Mouse (Mus musculus): ENCODE data around the gene Gm16181. TPM values are rescaled to one million over a fixed set of nuclear protein-coding genes. Genes with fewer than 3 reads are reported as not detected.

Gene Gm16181
- polyA plus RNA-seq, 1 experiment from 2014 or later, result 0.60 TPM

GRCm38 (mm10) chr17:35236390-35236746, 15.7 kb downstream of the Gm16181 start:
- peak overlapping the region; percentile 88 for H3K4me2 ChIP-seq (replicated peaks)
- ATAC-seq (ENCODE audit: low FRiP score, low read depth), result peak; percentile 58
- H3K4me3 ChIP-seq, result peak overlapping the region; percentile 63
- no peaks in the 10 kb centered on the region for H3K27me3 ChIP-seq
- H3K9ac ChIP-seq, result peak overlapping the region; percentile 92
- 1% methylated on average over 18 of the region's 18 CpGs for WGBS
- peak overlapping the region; percentile 95; the same call in 1 of the 2 replicates for H3K27ac ChIP-seq
- no peaks in the 10 kb centered on the region for H3K9me3 ChIP-seq
- peaks cover 13% of the 10 kb centered on the region for H3K36me3 ChIP-seq
- H3K4me1 ChIP-seq, result peaks cover 48% of the 10 kb centered on the region

- Histone ChIP-seq H3K27ac (no peak overlapping the region), H3K4me2 (replicated peaks) (no peak overlapping the region), H3K27me3 (no peaks in the 10 kb centered on the region), H3K9ac (no peak overlapping the region), H3K4me1 (peaks cover 43% of the 10 kb centered on the region), H3K36me3 (peaks cover 12% of the 10 kb centered on the region), H3K4me3 (no peak overlapping the region), H3K9me3 (no peaks in the 10 kb centered on the region)
- no peak for ATAC-seq (ENCODE audit: low FRiP score, low read depth)
- 81% methylated on average over 9 of the region's 9 CpGs for whole genome bisulfite sequencing
These were observed 16.4 kb downstream of the Gm16181 start for GRCm38 (mm10) chr17:35236996-35237395.

- H3K27me3 ChIP-seq, result no peaks in the 10 kb centered on the region
- peaks cover 38% of the 10 kb centered on the region for H3K4me1 ChIP-seq
- H3K36me3 ChIP-seq, result peaks cover 11% of the 10 kb centered on the region
- no peak for ATAC-seq (ENCODE audit: low FRiP score, low read depth)
- 85% methylated on average over 12 of the region's 12 CpGs for WGBS
- no peak overlapping the region for H3K4me3 ChIP-seq
- no peaks in the 10 kb centered on the region for H3K9me3 ChIP-seq
- H3K4me2 ChIP-seq (replicated peaks), result no peak overlapping the region
- no peak overlapping the region for H3K27ac ChIP-seq
- H3K9ac ChIP-seq, result no peak overlapping the region
These were observed 16.9 kb downstream of the Gm16181 start for GRCm38 (mm10) chr17:35237504-35237903.

GRCm38 (mm10) chr17:35239700-35240099, 19.1 kb downstream of the Gm16181 start:
- Histone ChIP-seq H3K9ac (no peak overlapping the region), H3K4me3 (no peak overlapping the region), H3K9me3 (no peaks in the 10 kb centered on the region), H3K4me2 (replicated peaks) (no peak overlapping the region), H3K4me1 (peaks cover 31% of the 10 kb centered on the region), H3K27me3 (no peaks in the 10 kb centered on the region), H3K27ac (no peak overlapping the region), H3K36me3 (peaks cover 17% of the 10 kb centered on the region)
- no peak for ATAC-seq (ENCODE audit: low FRiP score, low read depth)
- 83% methylated on average over 5 of the region's 5 CpGs for WGBS

- H3K36me3 ChIP-seq, result peaks cover 26% of the 10 kb centered on the region
- no peak for ATAC-seq (ENCODE audit: low FRiP score, low read depth)
- H3K27me3 ChIP-seq, result no peaks in the 10 kb centered on the region
- H3K27ac ChIP-seq, result peak overlapping the region; percentile 53
- H3K4me1 ChIP-seq, result peaks cover 39% of the 10 kb centered on the region
- H3K9me3 ChIP-seq, result no peaks in the 10 kb centered on the region
- 26% methylated on average over 12 of the region's 12 CpGs for WGBS
- peak overlapping the region; percentile 95 for H3K4me2 ChIP-seq (replicated peaks)
- peak overlapping the region; percentile 100 for H3K9ac ChIP-seq
- H3K4me3 ChIP-seq, result peak overlapping the region; percentile 99
These were observed 20.0 kb downstream of the Gm16181 start for GRCm38 (mm10) chr17:35240384-35241304.

- Histone ChIP-seq H3K4me3 (peak within 1 kb of the TSS; percentile 99), H3K36me3 (peaks cover 34% of the 10 kb centered on the region), H3K9me3 (no peaks in the 10 kb centered on the region), H3K4me2 (replicated peaks) (peak within 1 kb of the TSS; percentile 95), H3K9ac (peak within 1 kb of the TSS; percentile 100), H3K27me3 (no peaks in the 10 kb centered on the region), H3K27ac (peak within 1 kb of the TSS; percentile 99), H3K4me1 (peaks cover 45% of the 10 kb centered on the region)
- under 1% methylated on average over 67 of the region's 69 CpGs for WGBS
- ATAC-seq (ENCODE audit: low FRiP score, low read depth), result peak; percentile 92
These were observed 20.8 kb downstream of the Gm16181 start, which contains the start of gene Ddx39b for GRCm38 (mm10) chr17:35241305-35242014. Ddx39b (plus strand) TSS chr17:35241746.

GRCm38 (mm10) chr17:35242015-35242941, 21.6 kb downstream of the Gm16181 start:
- ATAC-seq (ENCODE audit: low FRiP score, low read depth), result peak; percentile 34
- H3K36me3 ChIP-seq, result peaks cover 42% of the 10 kb centered on the region
- peak overlapping the region; percentile 95 for H3K4me2 ChIP-seq (replicated peaks)
- H3K4me3 ChIP-seq, result peak overlapping the region; percentile 99
- no peaks in the 10 kb centered on the region for H3K27me3 ChIP-seq
- H3K27ac ChIP-seq, result peak overlapping the region; percentile 99
- WGBS, result under 1% methylated on average over 55 of the region's 55 CpGs
- H3K4me1 ChIP-seq, result peaks cover 48% of the 10 kb centered on the region
- H3K9me3 ChIP-seq, result no peaks in the 10 kb centered on the region
- H3K9ac ChIP-seq, result peak overlapping the region; percentile 100

GRCm38 (mm10) chr17:35243086-35243485, 22.5 kb downstream of the Gm16181 start:
- no peak for ATAC-seq (ENCODE audit: low FRiP score, low read depth)
- H3K36me3 ChIP-seq, result peaks cover 50% of the 10 kb centered on the region
- H3K27me3 ChIP-seq, result no peaks in the 10 kb centered on the region
- H3K4me1 ChIP-seq, result peaks cover 48% of the 10 kb centered on the region
- no peaks in the 10 kb centered on the region for H3K9me3 ChIP-seq
- peak overlapping the region; percentile 99 for H3K27ac ChIP-seq
- WGBS, result 7% methylated on average over 16 of the region's 16 CpGs
- H3K4me2 ChIP-seq (replicated peaks), result peak overlapping the region; percentile 95
- peak overlapping the region; percentile 99 for H3K4me3 ChIP-seq
- H3K9ac ChIP-seq, result peak overlapping the region; percentile 100

- WGBS, result 78% methylated on average over 2 of the region's 2 CpGs
- Histone ChIP-seq H3K9ac (peak overlapping the region; percentile 100), H3K4me1 (peaks cover 48% of the 10 kb centered on the region), H3K27me3 (no peaks in the 10 kb centered on the region), H3K4me3 (peak overlapping the region; percentile 99), H3K9me3 (no peaks in the 10 kb centered on the region), H3K27ac (no peak overlapping the region), H3K4me2 (replicated peaks) (peak overlapping the region; percentile 95), H3K36me3 (peaks cover 70% of the 10 kb centered on the region)
- no peak for ATAC-seq (ENCODE audit: low FRiP score, low read depth)
These were observed 24.4 kb downstream of the Gm16181 start for GRCm38 (mm10) chr17:35244999-35245398.

GRCm38 (mm10) chr17:35245731-35246623, 25.3 kb downstream of the Gm16181 start:
- Histone ChIP-seq H3K36me3 (peaks cover 79% of the 10 kb centered on the region), H3K4me2 (replicated peaks) (peak overlapping the region; percentile 95; the same call in 1 of the 2 replicates), H3K9me3 (no peaks in the 10 kb centered on the region), H3K4me3 (no peak overlapping the region), H3K27ac (no peak overlapping the region), H3K27me3 (no peaks in the 10 kb centered on the region), H3K9ac (no peak overlapping the region; the same call in 1 of the 2 replicates), H3K4me1 (peaks cover 39% of the 10 kb centered on the region)
- WGBS, result 82% methylated on average over 15 of the region's 15 CpGs
- ATAC-seq (ENCODE audit: low FRiP score, low read depth), result no peak

- Histone ChIP-seq H3K9me3 (no peaks in the 10 kb centered on the region), H3K9ac (no peak overlapping the region), H3K27ac (no peak overlapping the region), H3K4me2 (replicated peaks) (no peak overlapping the region), H3K4me1 (peaks cover 39% of the 10 kb centered on the region), H3K4me3 (no peak overlapping the region), H3K36me3 (peaks cover 90% of the 10 kb centered on the region), H3K27me3 (no peaks in the 10 kb centered on the region)
- 86% methylated on average over 7 of the region's 7 CpGs for WGBS
- no peak for ATAC-seq (ENCODE audit: low FRiP score, low read depth)
These were observed 26.5 kb downstream of the Gm16181 start for GRCm38 (mm10) chr17:35247144-35247543.
